Mouse (Mus musculus) MEL (cell line): ENCODE data around the gene Ppip5k2.

Experiments used
- POLR2A ChIP-seq, 2 experiments: IDR thresholded peaks; 2 replicates each; pipeline ENCODE4 v1.6.1; 2011 to 2012; ENCODE audit warnings: low read length in 2 of 2, mild to moderate bottlenecking in 2 of 2, control low read depth in 1 of 2, improper control_type of control experiment in 1 of 2, low read depth in 1 of 2, moderate library complexity in 1 of 2; ENCODE audit not compliant: control insufficient read depth in 1 of 2, insufficient read depth in 1 of 2, poor library complexity in 1 of 2
- TBP ChIP-seq: IDR thresholded peaks from 2 replicates; pipeline ENCODE4 v1.8.0; 2011; ENCODE audit warnings: low read depth, low read length, improper control_type of control experiment

GRCm38 (mm10) chr1:97771118-97771517 lies 907 bp upstream of the Ppip5k2 start:
- TF ChIP-seq TBP, result no peak
- TF ChIP-seq POLR2A (IDR thresholded peaks at IDR 0.05; ENCODE audit: control insufficient read depth in 1 of 2, insufficient read depth in 1 of 2, low read depth in 1 of 2, low read length in 2 of 2, poor library complexity in 1 of 2), result no peak; a peak in 1 of 4 replicates
